Mouse (Mus musculus): ENCODE data around the gene Angpt4.

Angpt4 gene

DNA sequence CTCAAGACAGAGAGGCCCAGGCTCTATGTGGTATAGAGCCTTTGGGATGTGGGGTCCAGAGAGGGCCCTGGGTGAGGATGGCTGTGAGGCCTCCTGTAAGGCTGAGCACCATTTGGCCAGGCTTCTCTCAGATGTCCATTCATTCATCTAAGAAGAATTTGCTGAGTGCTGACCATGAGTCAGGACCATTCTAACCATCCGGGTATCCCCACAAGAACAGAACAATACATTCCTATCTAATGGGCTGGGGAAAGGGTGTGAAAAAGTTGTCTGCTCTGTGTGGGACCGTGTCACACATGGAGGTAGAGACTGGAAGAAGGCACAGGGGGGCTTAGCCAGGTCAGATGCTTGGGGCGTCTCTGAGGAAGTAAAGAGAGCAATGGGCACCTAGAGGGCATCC, 741 bp downstream of the Angpt4 start:
- in situ Hi-C loops (cut with MboI; ENCODE audit: unreplicated experiment in 2 of 2): no loop called here

- in situ Hi-C loops (cut with MboI; ENCODE audit: unreplicated experiment in 2 of 2): no loop called here
Measured at GRCm38 (mm10) chr2:151914120-151914519, 3.1 kb downstream of the Angpt4 start.

DNA sequence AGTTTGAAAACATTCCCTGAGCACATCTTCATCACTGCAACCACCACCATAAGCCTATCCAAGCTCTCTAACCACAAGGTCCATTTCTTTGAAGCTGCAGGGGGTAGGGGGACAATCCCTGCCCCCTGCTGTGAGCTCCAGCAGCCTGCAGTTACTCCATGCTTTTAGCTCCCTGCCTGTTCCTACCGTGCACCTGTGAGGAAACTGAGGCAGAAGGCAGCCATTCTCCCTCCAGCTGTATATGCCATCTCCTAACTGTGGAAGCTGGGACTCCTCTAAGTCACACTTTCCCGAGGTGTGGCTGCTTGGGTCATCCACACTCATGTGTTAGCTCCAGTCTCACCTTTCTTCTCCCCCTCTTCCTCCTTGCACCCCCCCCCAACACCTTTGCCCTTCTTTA, 4.1 kb downstream of the Angpt4 start:
- in situ Hi-C loops (cut with MboI; ENCODE audit: unreplicated experiment in 2 of 2): no loop called here

GRCm38 (mm10) chr2:151916061-151916831, 5.2 kb downstream of the Angpt4 start:
- in situ Hi-C loops (cut with MboI; ENCODE audit: unreplicated experiment in 2 of 2): no loop called here

DNA sequence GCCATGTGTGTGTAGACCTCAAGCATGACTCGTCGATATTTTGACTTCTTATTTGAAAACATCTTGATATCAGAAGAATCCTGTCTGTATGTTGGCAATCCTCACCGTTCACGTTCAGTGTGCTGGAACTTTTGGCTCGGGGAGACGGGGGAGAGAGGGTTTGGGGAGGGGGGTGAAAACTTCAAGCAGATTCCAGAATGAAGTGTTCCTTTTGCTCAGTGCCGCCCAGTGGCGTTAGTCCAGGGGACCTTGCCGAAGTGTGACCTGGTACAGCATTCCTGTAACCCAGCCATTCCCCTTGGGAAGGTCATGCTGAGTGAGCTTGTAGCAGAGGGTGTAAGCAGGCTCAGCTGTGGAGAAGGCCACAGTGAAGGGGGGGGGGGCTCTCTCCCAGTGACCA, 8.1 kb downstream of the Angpt4 start:
- in situ Hi-C loops (cut with MboI; ENCODE audit: unreplicated experiment in 2 of 2): no loop called here

GRCm38 (mm10) chr2:151921068-151921467, 10.1 kb downstream of the Angpt4 start:
- in situ Hi-C loops (cut with MboI; ENCODE audit: unreplicated experiment in 2 of 2): no loop called here

- in situ Hi-C loops (cut with MboI; ENCODE audit: unreplicated experiment in 2 of 2): no loop called here
Measured at GRCm38 (mm10) chr2:151921596-151921995, 10.6 kb downstream of the Angpt4 start.

DNA sequence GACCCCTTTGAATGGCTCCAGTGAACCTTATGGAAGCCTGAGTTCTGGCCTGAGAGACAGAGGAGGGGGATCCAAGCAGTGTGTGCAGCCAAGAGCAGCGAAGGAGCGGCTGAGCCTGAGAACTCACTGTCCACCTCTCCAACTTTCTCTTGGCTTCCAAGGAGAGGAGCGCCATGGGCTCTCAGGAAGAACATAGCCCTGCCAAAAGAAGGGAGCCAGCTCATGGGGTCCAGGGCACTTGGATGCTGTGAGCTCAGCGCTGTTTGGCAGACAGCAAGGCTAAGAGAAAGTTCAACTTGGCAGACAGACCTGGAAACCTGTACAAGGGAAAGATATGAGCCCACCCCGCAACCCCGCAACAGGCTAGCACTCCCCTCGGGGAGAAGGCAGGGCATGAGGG, 13.3 kb downstream of the Angpt4 start:
- in situ Hi-C loops (cut with MboI; ENCODE audit: unreplicated experiment in 2 of 2): no loop called here

DNA sequence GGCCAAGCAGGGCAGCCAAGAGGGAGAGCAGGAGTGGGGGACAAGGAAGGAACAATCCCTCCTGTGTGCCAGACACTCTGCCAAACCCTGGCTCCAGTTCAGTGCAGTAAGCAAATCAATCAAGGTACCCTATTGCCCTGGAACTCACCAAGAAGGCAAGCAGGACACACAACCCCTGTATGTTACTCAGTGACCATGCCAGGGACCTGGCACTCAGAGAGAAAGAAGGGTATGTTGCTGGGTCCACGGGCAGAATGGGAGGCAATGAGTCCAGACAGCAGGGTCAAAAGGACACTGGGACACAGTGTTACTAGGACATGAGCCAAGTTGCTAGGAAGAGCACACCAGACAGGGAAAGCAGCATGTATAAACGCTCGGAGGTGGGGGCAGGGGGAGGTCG, 14.7 kb downstream of the Angpt4 start:
- in situ Hi-C loops (cut with MboI; ENCODE audit: unreplicated experiment in 2 of 2): loop anchor here in 1 of 2 experiments (25.0 kb wide), 1 partner anchor 162 kb away; the partner anchor contains the start of gene Scrt2

DNA sequence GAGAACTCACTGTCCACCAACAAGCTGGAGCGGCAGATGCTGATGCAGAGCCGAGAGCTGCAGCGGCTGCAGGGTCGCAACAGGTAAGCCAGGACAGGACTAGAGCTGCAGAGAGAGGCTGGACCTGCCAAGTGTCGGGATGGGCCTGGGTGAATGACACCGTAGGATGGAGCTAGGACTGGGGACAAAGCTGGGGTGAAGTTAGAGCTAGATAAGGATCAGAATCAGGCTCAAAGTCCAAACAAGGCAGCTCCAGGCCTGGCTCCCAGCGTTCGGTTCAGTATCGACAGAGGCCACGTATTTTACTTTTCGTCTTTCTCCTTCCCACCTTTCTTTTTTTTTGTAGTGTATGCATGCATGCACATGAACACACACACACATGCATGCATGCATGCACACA, 16.1 kb downstream of the Angpt4 start:
- in situ Hi-C loops (cut with MboI; ENCODE audit: unreplicated experiment in 2 of 2): loop anchor here in 1 of 2 experiments (25.0 kb wide), 1 partner anchor 160 kb away; the partner anchor contains the start of gene Scrt2

GRCm38 (mm10) chr2:151930389-151931074, 19.5 kb downstream of the Angpt4 start:
- in situ Hi-C loops (cut with MboI; ENCODE audit: unreplicated experiment in 2 of 2): loop anchor here (5.0 to 25.0 kb wide), 4 partner anchors 67 to 432 kb away; partner anchors contain the start of genes Scrt2 (in 1 of the 2), Slc52a3 (in 1 of the 2) and Srxn1 (in 1 of the 2)

- in situ Hi-C loops (cut with MboI; ENCODE audit: unreplicated experiment in 2 of 2): loop anchor here (5.0 to 25.0 kb wide), 3 partner anchors 149 to 259 kb away; partner anchors contain the start of genes Scrt2 (in 1 of the 2) and Srxn1 (in 1 of the 2)
Measured at GRCm38 (mm10) chr2:151937893-151938292, 26.9 kb downstream of the Angpt4 start.

DNA sequence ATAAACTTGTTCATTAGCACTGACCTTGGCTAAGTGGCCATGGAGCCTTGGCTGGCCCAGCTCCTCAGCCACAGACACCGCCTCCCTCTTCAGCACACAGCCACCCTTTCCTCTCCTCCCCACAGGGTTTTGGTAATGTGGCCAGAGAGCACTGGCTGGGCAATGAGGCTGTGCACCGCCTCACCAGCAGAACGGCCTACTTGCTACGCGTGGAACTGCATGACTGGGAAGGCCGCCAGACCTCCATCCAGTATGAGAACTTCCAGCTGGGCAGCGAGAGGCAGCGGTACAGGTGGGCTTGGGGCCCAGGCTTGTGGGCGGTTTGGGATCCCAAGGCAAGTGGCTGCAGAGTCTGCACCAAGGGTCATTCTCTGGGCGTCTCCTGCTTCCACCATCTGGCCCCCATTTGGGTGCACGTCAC, 27.8 kb downstream of the Angpt4 start:
- in situ Hi-C loops (cut with MboI; ENCODE audit: unreplicated experiment in 2 of 2): loop anchor here (5.0 to 25.0 kb wide), 3 partner anchors 149 to 259 kb away; partner anchors contain the start of genes Scrt2 (in 1 of the 2) and Srxn1 (in 1 of the 2)

GRCm38 (mm10) chr2:151939651-151940420, 28.8 kb downstream of the Angpt4 start:
- in situ Hi-C loops (cut with MboI; ENCODE audit: unreplicated experiment in 2 of 2): loop anchor here (5.0 to 25.0 kb wide), 5 partner anchors 57 to 425 kb away; partner anchors contain the start of genes Scrt2 (in 1 of the 2), Slc52a3 (in 1 of the 2) and Srxn1 (in 1 of the 2)

- in situ Hi-C loops (cut with MboI; ENCODE audit: unreplicated experiment in 2 of 2): loop anchor here in 1 of 2 experiments (5.0 to 25.0 kb wide), 3 partner anchors 56 to 424 kb away; partner anchors contain the start of genes Scrt2 and Slc52a3
Measured at GRCm38 (mm10) chr2:151941269-151941668, 30.3 kb downstream of the Angpt4 start.

- in situ Hi-C loops (cut with MboI; ENCODE audit: unreplicated experiment in 2 of 2): loop anchor here in 1 of 2 experiments (5.0 to 25.0 kb wide), 3 partner anchors 53 to 421 kb away; partner anchors contain the start of genes Scrt2 and Slc52a3
Measured at GRCm38 (mm10) chr2:151944106-151944505, 33.1 kb downstream of the Angpt4 start.

- in situ Hi-C loops (cut with MboI; ENCODE audit: unreplicated experiment in 2 of 2): loop anchor here in 1 of 2 experiments (10.0 to 25.0 kb wide), 2 partner anchors 140 to 417 kb away; partner anchors contain the start of gene Scrt2
Measured at GRCm38 (mm10) chr2:151947617-151948016, 36.6 kb downstream of the Angpt4 start.

DNA sequence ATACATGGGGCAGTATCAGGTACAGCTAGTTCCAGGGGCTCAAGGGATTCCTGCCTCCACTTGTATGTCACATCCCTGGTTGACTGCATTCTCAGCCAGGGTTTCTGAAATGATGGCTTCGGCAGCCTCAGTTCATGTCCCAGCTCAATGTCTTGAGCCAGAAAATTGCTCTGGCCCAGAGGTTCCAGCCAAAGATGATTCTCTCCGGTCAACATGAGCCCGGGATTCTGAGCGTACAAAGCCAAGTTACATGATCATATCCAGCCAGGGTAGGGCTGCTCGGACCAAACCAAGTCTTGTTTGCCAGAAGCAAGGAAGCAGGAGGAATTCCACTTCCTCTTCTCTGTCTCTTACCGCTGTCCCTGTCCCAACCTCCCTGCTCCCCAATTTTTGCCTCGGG, 37.3 kb downstream of the Angpt4 start:
- in situ Hi-C loops (cut with MboI; ENCODE audit: unreplicated experiment in 2 of 2): loop anchor here in 1 of 2 experiments (10.0 to 25.0 kb wide), 2 partner anchors 139 to 416 kb away; partner anchors contain the start of gene Scrt2

DNA sequence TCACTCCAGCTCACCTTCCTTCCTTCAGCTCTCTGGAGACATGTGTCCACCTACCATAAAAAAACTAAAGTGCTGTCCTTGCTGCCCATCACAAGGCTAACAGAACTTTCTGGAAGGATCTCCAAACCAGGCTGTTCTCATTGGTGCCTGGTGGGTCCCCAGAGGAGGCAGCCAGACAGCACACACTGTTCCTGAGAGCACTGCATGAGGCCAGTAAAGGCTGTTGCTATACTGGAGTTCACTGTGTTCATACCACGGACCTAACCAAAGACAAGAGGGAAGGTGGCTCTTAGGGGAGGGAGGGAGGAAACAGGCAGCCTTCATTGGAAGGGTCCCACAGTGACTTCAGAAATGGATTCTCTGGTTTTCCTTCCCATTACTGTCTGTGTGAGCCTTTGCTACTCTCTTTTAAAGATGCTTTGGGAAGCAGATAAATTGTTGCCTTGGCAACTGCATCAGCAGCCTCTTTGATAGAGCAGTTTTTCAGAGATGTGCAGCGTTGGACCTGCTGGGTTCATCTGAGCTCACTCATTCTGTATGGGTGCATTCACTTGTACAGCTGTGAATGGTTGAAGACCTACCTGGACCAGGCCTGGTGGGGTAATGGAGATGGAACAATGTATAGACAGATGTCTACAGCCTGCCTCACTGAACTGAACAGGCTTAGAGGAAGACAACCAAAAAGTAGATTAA, 38.2 kb downstream of the Angpt4 start:
- in situ Hi-C loops (cut with MboI; ENCODE audit: unreplicated experiment in 2 of 2): loop anchor here in 1 of 2 experiments (10.0 to 25.0 kb wide), 2 partner anchors 138 to 416 kb away; partner anchors contain the start of gene Scrt2
